Mouse (Mus musculus) stomach, embryonic 14.5 days (tissue): Measurements from ENCODE around the gene Gtsf1l. TPM values are rescaled to one million over a fixed set of nuclear protein-coding genes. Genes with fewer than 3 reads are reported as not detected.
A peak's percentile ranks its signal among the peaks of the same experiment; 100 is the strongest.
"Not testable (repeated sequence)": the region's sequence is repeated elsewhere in the genome, so short reads cannot be mapped to it uniquely, and the experiment has no call there.

Experiments
- ATAC-seq: fragments of 200-750 bp; cut with Nextera tagmentation; 2 replicates; pipeline ENCODE4 v1.8.0; 2017; ENCODE audit warnings: low read depth, moderate TSS enrichment; ENCODE audit not compliant: insufficient number of reproducible peaks, insufficient read depth, low FRiP score
- H3K27ac ChIP-seq: fragments of 300-500 bp; sonication (generic); 2 replicates; pipeline ENCODE4 v1.5.1; 2014; ENCODE audit warnings: mild to moderate bottlenecking, low read length, moderate library complexity, mixed read lengths
- H3K27me3 ChIP-seq: fragments of 300-500 bp; sonication (generic); 2 replicates; pipeline ENCODE4 v1.6.1; 2014; ENCODE audit warnings: low read length, control low read depth, mixed read lengths; ENCODE audit not compliant: control insufficient read depth, insufficient read depth
- H3K36me3 ChIP-seq: fragments of 300-500 bp; sonication (generic); 2 replicates; pipeline ENCODE4 v1.6.1; 2014; ENCODE audit warnings: mild to moderate bottlenecking, control low read depth, low read length, moderate library complexity, mixed read lengths; ENCODE audit not compliant: control insufficient read depth, insufficient read depth
- H3K4me1 ChIP-seq: fragments of 300-500 bp; sonication (generic); 2 replicates; pipeline ENCODE4 v1.6.1; 2014; ENCODE audit warnings: low read length, control low read depth, mixed read lengths; ENCODE audit not compliant: control insufficient read depth, insufficient read depth
- H3K4me2 ChIP-seq: fragments of 300-500 bp; sonication (generic); replicated peaks from 2 replicates; pipeline ENCODE4 v1.6.1; 2014; ENCODE audit warnings: low read depth, low read length, control low read depth
- H3K4me3 ChIP-seq: fragments of 300-500 bp; sonication (generic); 2 replicates; pipeline ENCODE4 v1.5.1; 2014; ENCODE audit warnings: low read depth, low read length, control low read depth
- H3K9ac ChIP-seq: fragments of 300-500 bp; sonication (generic); replicated peaks from 2 replicates; pipeline ENCODE4 v1.6.1; 2014; ENCODE audit warnings: low read depth, mild to moderate bottlenecking, control low read depth, low read length, moderate library complexity, mixed read lengths
- H3K9me3 ChIP-seq: fragments of 300-500 bp; sonication (generic); 2 replicates; pipeline ENCODE4 v1.6.1; 2016; ENCODE audit warnings: low read depth, low read length, control low read depth; ENCODE audit not compliant: control insufficient read depth
- WGBS: fragments of 180-500 bp; shearing (Covaris S2); extraction: QIAGEN DNeasy Blood & Tissue Kit; methylation state at CpG from one replicate; pipeline ENCODE4 v1.1.7; 2014; 5-methylcytosine and 5-hydroxymethylcytosine counted together
- polyA plus RNA-seq: library from polyadenylated mRNA; unstranded; fragments of >200 nt; fragmentation: Nextera tagmentation; extraction: Ambion mirVana; gene quantifications from 2 replicates; pipeline ENCODE4 v1.2.1, GENCODE M21; 2014

Gtsf1l gene
- polyA plus RNA-seq, 1 experiment from 2014 or later: not detected

GRCm38 (mm10) chr2:163061203-163062118 lies 26.2 kb downstream of the Gtsf1l start:
- no peak overlapping the region for H3K9ac ChIP-seq
- peaks cover 8% of the 10 kb centered on the region; the same call in 1 of the 2 replicates for H3K36me3 ChIP-seq
- H3K4me1 ChIP-seq: no peaks in the 10 kb centered on the region
- H3K27ac ChIP-seq: no peak overlapping the region
- WGBS: 82% methylated on average over 8 of the region's 8 CpGs
- no peak overlapping the region for H3K4me3 ChIP-seq
- H3K27me3 ChIP-seq: no peaks in the 10 kb centered on the region
- no peaks in the 10 kb centered on the region for H3K9me3 ChIP-seq
- no peak for ATAC-seq
- H3K4me2 ChIP-seq: no peak overlapping the region

DNA sequence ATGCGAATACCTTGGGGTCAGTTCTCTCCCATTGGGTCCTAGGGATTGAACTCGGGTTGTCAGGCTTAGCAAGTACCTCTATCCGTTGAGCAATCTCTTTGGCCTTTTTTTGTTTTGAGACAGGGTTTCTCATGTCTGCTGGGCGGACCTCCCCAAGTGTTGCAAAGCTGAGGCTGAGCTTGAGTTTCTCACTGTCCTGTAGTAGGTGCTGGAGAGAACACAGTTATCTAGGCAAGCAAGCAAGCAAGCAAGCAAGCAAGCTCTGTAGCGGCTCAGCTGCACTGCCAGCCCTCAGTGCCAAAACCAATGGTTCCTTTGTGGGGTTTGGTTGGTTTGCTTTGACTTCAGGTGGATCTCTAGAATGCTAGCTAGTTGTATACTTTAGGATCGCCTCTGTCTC lies 27.0 kb downstream of the Gtsf1l start:
- Histone ChIP-seq H3K9me3 (no peaks in the 10 kb centered on the region), H3K9ac (no peak overlapping the region), H3K27ac (no peak overlapping the region), H3K4me1 (peaks cover 7% of the 10 kb centered on the region), H3K36me3 (peaks cover 8% of the 10 kb centered on the region; the same call in 1 of the 2 replicates), H3K4me2 (no peak overlapping the region), H3K4me3 (no peak overlapping the region), H3K27me3 (no peaks in the 10 kb centered on the region)
- ATAC-seq: no peak
- WGBS: 79% methylated on average over 6 of the region's 6 CpGs

- H3K27me3 ChIP-seq, H3K36me3 ChIP-seq, H3K27ac ChIP-seq, H3K9me3 ChIP-seq, H3K4me2 ChIP-seq, ATAC-seq, H3K4me3 ChIP-seq, H3K9ac ChIP-seq: not testable (repeated sequence)
- H3K4me1 ChIP-seq: peaks cover 11% of the 10 kb centered on the region
- WGBS: 91% methylated on average over 6 of the region's 7 CpGs
These were observed 28.7 kb downstream of the Gtsf1l start for GRCm38 (mm10) chr2:163058981-163059380.

DNA sequence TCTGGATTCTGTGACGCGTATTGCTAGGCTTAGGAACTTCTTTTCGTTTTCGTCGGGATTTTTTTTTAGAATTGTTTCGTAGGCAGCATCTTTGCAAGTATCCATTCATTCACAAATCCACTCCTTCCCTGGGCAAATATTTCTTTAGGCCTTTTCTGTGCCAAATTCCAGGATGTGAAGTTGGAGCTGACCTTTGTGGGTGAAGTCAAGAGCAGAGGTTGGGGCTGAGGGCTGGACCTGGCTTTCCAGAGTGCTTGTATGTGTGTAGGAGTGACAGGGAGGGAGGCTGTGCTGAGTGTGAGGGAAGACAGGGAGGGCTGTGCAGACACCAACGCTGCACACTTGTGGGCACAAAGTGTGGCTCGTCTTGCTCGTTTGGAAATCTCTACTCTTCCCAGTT lies 31.1 kb downstream of the Gtsf1l start:
- Histone ChIP-seq H3K9ac (no peak overlapping the region), H3K9me3 (no peaks in the 10 kb centered on the region), H3K4me1 (peaks cover 11% of the 10 kb centered on the region), H3K4me2 (peak overlapping the region; percentile 97; the same call in 1 of the 2 replicates), H3K36me3 (no peaks in the 10 kb centered on the region), H3K4me3 (no peak overlapping the region), H3K27ac (no peak overlapping the region), H3K27me3 (no peaks in the 10 kb centered on the region)
- WGBS: 77% methylated on average over 9 of the region's 9 CpGs
- ATAC-seq: no peak

GRCm38 (mm10) chr2:163055715-163056114 lies 31.9 kb downstream of the Gtsf1l start:
- peak overlapping the region; percentile 97 for H3K4me2 ChIP-seq
- H3K27ac ChIP-seq: no peak overlapping the region
- 22% methylated on average over 5 of the region's 5 CpGs for WGBS
- H3K9me3 ChIP-seq: no peaks in the 10 kb centered on the region
- peak overlapping the region; percentile 57; the same call in 1 of the 2 replicates for H3K9ac ChIP-seq
- no peak for ATAC-seq
- H3K36me3 ChIP-seq: no peaks in the 10 kb centered on the region
- no peaks in the 10 kb centered on the region for H3K27me3 ChIP-seq
- peak overlapping the region; percentile 66 for H3K4me3 ChIP-seq
- peaks cover 11% of the 10 kb centered on the region for H3K4me1 ChIP-seq

DNA sequence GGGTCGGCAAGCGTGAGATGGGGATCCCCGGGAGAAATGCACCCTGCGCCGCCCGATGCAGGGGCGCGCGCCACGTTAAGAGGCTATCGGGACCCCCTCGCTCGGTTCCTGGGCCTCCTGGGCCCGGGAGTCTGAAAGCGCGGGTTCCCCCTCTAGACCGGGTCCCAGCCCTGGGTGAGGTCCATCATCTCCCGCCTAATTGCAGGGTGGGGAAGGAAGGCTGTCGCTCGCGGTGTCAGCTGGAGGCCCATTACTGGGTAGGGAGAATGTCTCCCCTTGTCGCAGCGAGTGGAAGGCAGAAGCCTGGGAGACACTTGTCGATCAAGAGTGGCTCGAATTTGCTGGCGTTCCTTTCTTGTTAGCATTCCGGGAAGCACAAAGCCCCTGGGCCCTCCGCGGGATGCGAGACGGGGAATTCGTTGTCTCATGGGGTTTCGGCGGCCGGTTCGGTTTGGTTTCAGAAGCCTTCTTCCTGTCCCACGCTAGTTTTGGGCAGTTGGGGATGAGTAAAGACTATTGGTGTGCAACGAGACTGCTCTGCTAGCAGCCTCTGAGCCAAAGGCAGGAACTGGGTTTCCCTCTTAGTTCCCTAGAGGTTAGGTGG lies 32.7 kb downstream of the Gtsf1l start:
- Histone ChIP-seq H3K4me1 (peaks cover 11% of the 10 kb centered on the region), H3K27me3 (no peaks in the 10 kb centered on the region), H3K9ac (peak overlapping the region; percentile 57), H3K4me3 (peak overlapping the region; percentile 66), H3K27ac (no peak overlapping the region), H3K36me3 (no peaks in the 10 kb centered on the region), H3K4me2 (peak overlapping the region; percentile 97), H3K9me3 (no peaks in the 10 kb centered on the region)
- no peak for ATAC-seq
- WGBS: under 1% methylated on average over 37 of the region's 38 CpGs

DNA sequence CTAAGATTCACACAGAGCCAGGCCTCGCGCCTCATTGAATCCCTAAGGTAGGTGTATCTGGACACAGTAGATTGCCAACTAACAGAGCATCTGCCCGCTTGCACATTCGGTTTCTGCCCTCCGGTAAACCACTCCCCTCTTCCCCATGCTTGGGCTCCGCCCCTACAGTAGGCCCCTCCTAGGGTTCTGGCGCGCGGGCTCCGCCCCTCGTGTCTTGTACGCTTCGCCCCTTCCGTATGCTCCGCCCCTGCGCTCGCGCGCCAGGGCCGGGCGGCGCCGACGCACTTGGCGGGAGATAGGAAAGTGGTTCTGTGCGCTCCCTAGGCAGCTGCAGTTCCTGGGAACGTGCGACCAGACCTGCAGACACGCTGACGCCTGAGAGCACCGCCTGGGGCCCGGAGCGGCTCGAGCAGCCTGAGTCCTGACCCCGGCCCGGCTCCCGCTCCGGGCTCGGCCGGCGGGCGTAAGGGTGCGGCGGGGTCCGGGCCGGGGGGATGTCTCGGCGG lies 33.3 kb downstream of the Gtsf1l start, which contains the start of gene Mybl2:
Gene Mybl2, plus strand, starts transcription at position 353 of the 506 bp plus-strand sequence.
- Histone ChIP-seq H3K4me3 (peak within 1 kb of the TSS; percentile 66), H3K4me2 (peak within 1 kb of the TSS; percentile 97), H3K27me3 (no peaks in the 10 kb centered on the region), H3K27ac (no peak within 1 kb of the TSS), H3K4me1 (peaks cover 11% of the 10 kb centered on the region), H3K9me3 (no peaks in the 10 kb centered on the region), H3K36me3 (no peaks in the 10 kb centered on the region), H3K9ac (peak within 1 kb of the TSS; percentile 57)
- WGBS: under 1% methylated on average over 48 of the region's 48 CpGs
- ATAC-seq: peak; percentile 99

DNA sequence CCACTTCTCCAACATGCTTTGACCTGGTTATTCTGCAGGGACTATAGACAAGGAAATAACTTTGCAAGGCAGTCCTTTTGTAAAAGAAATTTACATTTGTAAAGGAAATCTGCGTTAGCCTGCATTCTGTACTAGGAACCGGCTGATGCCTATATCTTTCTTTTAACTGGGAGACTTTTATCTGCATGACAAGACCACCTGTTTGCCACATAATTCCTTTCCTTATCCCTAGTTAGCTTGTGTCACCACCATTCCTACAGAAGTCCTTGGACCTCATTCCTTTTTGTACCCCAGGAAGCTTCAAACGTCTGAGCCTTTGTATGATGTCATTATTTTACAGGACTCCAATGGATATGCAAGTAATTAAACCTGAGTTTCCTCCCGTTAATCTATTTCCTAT lies 34.8 kb downstream of the Gtsf1l start:
- Histone ChIP-seq H3K9me3 (no peaks in the 10 kb centered on the region), H3K4me2 (no peak overlapping the region), H3K27me3 (no peaks in the 10 kb centered on the region), H3K4me1 (peaks cover 11% of the 10 kb centered on the region), H3K4me3 (no peak overlapping the region), H3K36me3 (no peaks in the 10 kb centered on the region), H3K27ac (no peak overlapping the region), H3K9ac (no peak overlapping the region)
- no peak for ATAC-seq
- 76% methylated on average over 4 of the region's 4 CpGs for WGBS
